12 mouse cellular contexts compared by ENCODE assay signal in the genomic region with DNA sequence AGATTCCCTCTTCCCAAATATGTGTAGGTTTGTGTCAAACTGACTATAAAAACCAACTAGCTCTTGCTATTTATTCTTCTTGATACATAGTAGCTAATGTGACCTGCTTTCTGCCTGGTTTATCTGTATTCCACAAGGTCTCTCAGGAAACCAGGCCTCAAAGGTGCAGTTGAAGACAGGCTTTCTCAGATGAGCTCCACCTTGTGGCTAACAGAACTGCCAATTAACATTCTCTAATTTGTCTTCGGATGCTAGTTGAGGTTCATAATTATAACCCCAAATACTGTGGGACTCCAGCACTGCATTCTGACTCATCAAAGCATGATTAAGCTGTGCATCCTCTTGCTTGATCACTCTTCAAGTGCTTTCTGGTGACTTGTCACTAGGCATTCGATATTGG. TPM values are rescaled to one million over a fixed set of nuclear protein-coding genes. Genes with fewer than 3 reads are reported as not detected.
A peak's percentile ranks its signal among the peaks of the same experiment; 100 is the strongest.
DNase-seq lines count a peak whose midpoint lies in the region; TF ChIP-seq lines count a peak whose summit lies in the region.
"Had no signal": no experiment of that assay in that cellular context is flagged by ENCODE, and none has a peak within 500 bp of the region (broad histone marks: within the 10 kb centered on the region; RNA-seq: fewer than 3 reads in every experiment).

No protein-coding gene starts in this region.

- 52% methylated on average over 2 of the region's 2 CpGs for WGBS in cerebellum, adult 2 months

- no peaks in the 10 kb centered on the region for H3K27me3 ChIP-seq in cerebellum, adult 2 months (ENCODE audit: control insufficient read depth, insufficient read depth, low read length)
- H3K27me3 ChIP-seq: neural tube, embryonic 13.5 days had no signal

- TF ChIP-seq CTCF in cerebellum, adult 2 months (IDR thresholded peaks at IDR 0.05; ENCODE audit: borderline replicate concordance, insufficient read depth, low read depth, low read length) = peak; percentile 20; the same call in 1 of the 2 replicates

- no peak overlapping the region for H3K27ac ChIP-seq in cerebellum, adult 2 months (ENCODE audit: insufficient read depth, low read length)
- H3K27ac ChIP-seq: neural tube, embryonic 13.5 days had no signal

- DNase-seq in cerebellum, adult 2 months = peak in 1 of 2 experiments; percentile 49
- DNase-seq in cerebellum, postnatal 36 days = no peak
- peak; percentile 23 for DNase-seq in kidney, postnatal 14 days
- no peak for DNase-seq in kidney, adult 18-20 months
- peak; percentile 38 for DNase-seq in retina, postnatal 1 day
- no peak for DNase-seq in retina, embryonic 14.5 days (ENCODE audit: low spot score)
- peak; percentile 64 for DNase-seq in naive thymus-derived CD4-positive, alpha-beta T cell, adult 2 months (ENCODE audit: low read depth)
- DNase-seq in adrenal gland, postnatal 10 days = no peak
- DNase-seq: cerebellum, postnatal 25 days; heart, adult 18-20 months; lung, postnatal 4 days had no signal

- no peaks in the 10 kb centered on the region; the same call in 1 of the 2 replicates for H3K4me1 ChIP-seq in cerebellum, adult 2 months (ENCODE audit: control insufficient read depth, insufficient read depth, low read length)

- H3K4me3 ChIP-seq in cerebellum, adult 2 months (replicated peaks; ENCODE audit: insufficient read depth, low read depth, low read length) = no peak overlapping the region
- H3K4me3 ChIP-seq: neural tube, embryonic 13.5 days had no signal

- no peak for TF ChIP-seq POLR2A in cerebellum, adult 2 months (IDR thresholded peaks at IDR 0.05; ENCODE audit: borderline replicate concordance, insufficient read depth, low read length)

RNA-seq across cellular contexts. Expression of a gene that starts 4.2 kb away (rescaled TPM):
- polyA plus RNA-seq in cerebellum, adult 2 months (2012; rRNA removed) = 109 and 111 TPM in 2 replicates
- 100 to 1,000 TPM; 111 to 130 TPM for total RNA-seq in adrenal gland, postnatal 10 days (2021)

Comparison
In these comparisons a context has a peak if more than half of its experiments do, and no peak if none do; other contexts are left out.
1. DNase-seq: peak in kidney, postnatal 14 days (single experiment), retina, postnatal 1 day (single experiment) and naive thymus-derived CD4-positive, alpha-beta T cell, adult 2 months (single experiment); none in cerebellum, postnatal 36 days (0 of 2), kidney, adult 18-20 months (single experiment), retina, embryonic 14.5 days (single experiment) and adrenal gland, postnatal 10 days (single experiment).